Mouse (Mus musculus) heart, embryonic 14.5 days (tissue): Measurements from ENCODE around the gene Micall1. TPM values are rescaled to one million over a fixed set of nuclear protein-coding genes. Genes with fewer than 3 reads are reported as not detected.

ENCODE experiments used
- ATAC-seq: fragments of 200-750 bp; cut with Nextera tagmentation; 2 replicates; pipeline ENCODE4 v1.8.0; 2017; ENCODE audit warnings: low read depth, moderate TSS enrichment; ENCODE audit not compliant: insufficient number of reproducible peaks, insufficient read depth, low FRiP score
- H3K27ac ChIP-seq, 2 experiments: fragments of 200-500 bp in 1 of 2; fragments of 300-500 bp in 1 of 2; sonication (generic) in 1 of 2; replicated peaks in 1 of 2; 2 replicates each; pipeline ENCODE4 v1.5.1; 2012 to 2014; ENCODE audit warnings: low read depth in 2 of 2, low read length in 2 of 2, control low read depth in 1 of 2, mild to moderate bottlenecking in 1 of 2, mixed read lengths in 1 of 2; ENCODE audit not compliant: control insufficient read depth in 1 of 2, insufficient read depth in 1 of 2
- H3K27me3 ChIP-seq: fragments of 300-500 bp; sonication (generic); 2 replicates; pipeline ENCODE4 v1.6.1; 2014; ENCODE audit warnings: mild to moderate bottlenecking, low read length, control low read depth; ENCODE audit not compliant: control insufficient read depth, insufficient read depth
- H3K36me3 ChIP-seq: fragments of 300-500 bp; sonication (generic); 2 replicates; pipeline ENCODE4 v1.6.1; 2014; ENCODE audit warnings: mild to moderate bottlenecking, control low read depth, low read length, mixed read lengths; ENCODE audit not compliant: control insufficient read depth, insufficient read depth
- H3K4me1 ChIP-seq, 2 experiments: fragments of 200-500 bp in 1 of 2; fragments of 300-500 bp in 1 of 2; sonication (generic) in 1 of 2; 2 replicates each; pipeline ENCODE4 v1.6.1; 2012 to 2014; ENCODE audit warnings: low read length in 2 of 2, control low read depth in 1 of 2, mixed read lengths in 1 of 2; ENCODE audit not compliant: control insufficient read depth in 2 of 2, insufficient read depth in 2 of 2
- H3K4me2 ChIP-seq: fragments of 300-500 bp; sonication (generic); 2 replicates; pipeline ENCODE4 v1.6.1; 2014; ENCODE audit warnings: mild to moderate bottlenecking, low read length
- H3K4me3 ChIP-seq, 2 experiments: fragments of 200-500 bp in 1 of 2; fragments of 300-500 bp in 1 of 2; sonication (generic) in 1 of 2; 2 replicates each; pipeline ENCODE4 v1.5.1; 2012 to 2014; ENCODE audit warnings: low read length in 2 of 2, mild to moderate bottlenecking in 2 of 2, control low read depth in 1 of 2, low read depth in 1 of 2, moderate library complexity in 1 of 2; ENCODE audit not compliant: control insufficient read depth in 1 of 2, insufficient read depth in 1 of 2
- H3K9ac ChIP-seq: fragments of 300-500 bp; sonication (generic); 2 replicates; pipeline ENCODE4 v1.6.1; 2014; ENCODE audit warnings: mild to moderate bottlenecking, low read length
- H3K9me3 ChIP-seq: fragments of 300-500 bp; sonication (generic); 2 replicates; pipeline ENCODE4 v1.6.1; 2016; ENCODE audit warnings: low read length, control low read depth; ENCODE audit not compliant: control insufficient read depth
- WGBS: fragments of 180-500 bp; shearing (Covaris S2); extraction: QIAGEN DNeasy Blood & Tissue Kit; methylation state at CpG from one replicate; pipeline ENCODE4 v1.1.7; 2014; 5-methylcytosine and 5-hydroxymethylcytosine counted together
- polyA plus RNA-seq: library from polyadenylated mRNA; unstranded; fragments of >200 nt; fragmentation: Nextera tagmentation; extraction: Ambion mirVana; gene quantifications from 2 replicates; pipeline ENCODE4 v1.2.1, GENCODE M21; 2014

The Micall1 gene
- polyA plus RNA-seq, 1 experiment from 2014 or later = 20.2 TPM

DNA sequence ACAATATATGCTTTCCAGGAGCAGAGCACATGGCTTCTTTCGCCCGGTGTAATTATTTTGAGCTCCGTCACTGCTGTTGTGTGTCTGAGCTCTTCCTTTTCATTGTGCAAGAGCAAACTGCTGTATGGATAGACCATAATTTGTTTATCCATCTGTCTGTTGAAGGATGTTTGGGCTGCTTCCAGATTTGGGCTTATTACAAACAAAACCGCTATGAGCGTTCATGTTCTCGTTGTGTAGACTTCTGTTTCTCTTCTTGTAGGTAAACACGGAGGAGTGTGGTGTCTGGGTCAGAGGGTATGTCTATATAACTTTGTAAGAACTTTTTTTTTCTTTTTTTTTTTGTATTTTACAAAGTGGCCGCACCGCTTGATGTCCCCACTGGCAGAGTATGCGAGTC lies 76.5 kb downstream of the Micall1 start:
- WGBS = 85% methylated on average over 10 of the region's 10 CpGs
- no peak overlapping the region for H3K27ac ChIP-seq
- no peak for ATAC-seq
- H3K9ac ChIP-seq = no peak overlapping the region
- no peak overlapping the region for H3K4me2 ChIP-seq
- no peaks in the 10 kb centered on the region for H3K27me3 ChIP-seq
- H3K4me3 ChIP-seq = no peak overlapping the region
- H3K4me1 ChIP-seq = no peaks in the 10 kb centered on the region
- H3K36me3 ChIP-seq = no peaks in the 10 kb centered on the region
- H3K9me3 ChIP-seq = no peaks in the 10 kb centered on the region

Other genes with a start within 250 kb of the Micall1 start
- gene Gga1, start 231.7 kb upstream of the Micall1 start, polyA plus RNA-seq = 30.7 and 33.2 TPM in 2 replicates
- gene Gm49510, start 209.2 kb upstream of the Micall1 start, polyA plus RNA-seq = 0.16 TPM in 1 of 2 replicates, not detected in the other
- gene Sh3bp1, start 209.1 kb upstream of the Micall1 start, polyA plus RNA-seq = 13.6 and 14.5 TPM in 2 replicates
- gene Pdxp, start 195.0 kb upstream of the Micall1 start, polyA plus RNA-seq = 26.2 and 26.6 TPM in 2 replicates
- gene Lgals1, start 182.2 kb upstream of the Micall1 start, polyA plus RNA-seq = 708 and 842 TPM in 2 replicates
- gene Nol12, start 174.0 kb upstream of the Micall1 start, polyA plus RNA-seq = 30.5 and 32.6 TPM in 2 replicates
- gene Triobp, start 161.2 kb upstream of the Micall1 start, polyA plus RNA-seq = 34.9 and 41.1 TPM in 2 replicates
- 102 and 117 TPM in 2 replicates for gene H1f0, start 80.4 kb upstream of the Micall1 start, polyA plus RNA-seq
- gene Galr3, start 67.0 kb upstream of the Micall1 start, polyA plus RNA-seq = not detected in 2 replicates
- 20.2 and 23.0 TPM in 2 replicates for gene Ankrd54, start 46.0 kb upstream of the Micall1 start, polyA plus RNA-seq
- 144 and 153 TPM in 2 replicates for gene Eif3l, start 33.7 kb upstream of the Micall1 start, polyA plus RNA-seq
- 271 and 299 TPM in 2 replicates for gene Polr2f, start 32.1 kb downstream of the Micall1 start, polyA plus RNA-seq
- 5.6 and 8.4 TPM in 2 replicates for gene 1700088E04Rik, start 32.4 kb downstream of the Micall1 start, polyA plus RNA-seq
- gene Sox10, start 56.3 kb downstream of the Micall1 start, polyA plus RNA-seq = 0.63 and 0.80 TPM in 2 replicates
- gene Pick1, start 120.3 kb downstream of the Micall1 start, polyA plus RNA-seq = 19.2 and 24.5 TPM in 2 replicates
- gene Gm49486, start 120.5 kb downstream of the Micall1 start, polyA plus RNA-seq = 0.63 and 0.84 TPM in 2 replicates
- gene Slc16a8, start 145.9 kb downstream of the Micall1 start, polyA plus RNA-seq = 0.28 and 0.75 TPM in 2 replicates
- gene Baiap2l2, start 176.6 kb downstream of the Micall1 start, polyA plus RNA-seq = 9.1 and 13.9 TPM in 2 replicates
- 10.9 and 11.7 TPM in 2 replicates for gene Pla2g6, start 219.5 kb downstream of the Micall1 start, polyA plus RNA-seq
- 2.2 and 3.5 TPM in 2 replicates for gene Maff, start 237.7 kb downstream of the Micall1 start, polyA plus RNA-seq